Mouse (Mus musculus) large intestine, adult 2 months (tissue): ENCODE results near the gene Nfe2l1. TPM values are rescaled to one million over a fixed set of nuclear protein-coding genes. Genes with fewer than 3 reads are reported as not detected.

Experiments used
- polyA plus RNA-seq: library from polyadenylated mRNA; depleted of rRNA; stranded (reverse); fragments of >200 nt; gene quantifications from 2 replicates; pipeline ENCODE4 v1.2.3, GENCODE M21; 2012; rRNA removed

Nfe2l1 gene
- polyA plus RNA-seq, 1 experiment, result 75.5 TPM

Other genes starting within 250 kb of the Nfe2l1 start
- 16.8 and 19.2 TPM in 2 replicates for gene Snx11, start 52.4 kb downstream of the Nfe2l1 start, polyA plus RNA-seq
- 13.1 and 16.7 TPM in 2 replicates for gene Cbx1, start 40.8 kb downstream of the Nfe2l1 start, polyA plus RNA-seq
- 13.4 and 16.9 TPM in 2 replicates for gene Copz2, start 19.9 kb upstream of the Nfe2l1 start, polyA plus RNA-seq
- 39.9 and 42.0 TPM in 2 replicates for gene Cdk5rap3, start 86.5 kb upstream of the Nfe2l1 start, polyA plus RNA-seq
- 194 and 206 TPM in 2 replicates for gene Prr15l, start 98.1 kb upstream of the Nfe2l1 start, polyA plus RNA-seq
- 59.4 and 66.0 TPM in 2 replicates for gene Pnpo, start 114.0 kb upstream of the Nfe2l1 start, polyA plus RNA-seq
- 11.3 and 13.3 TPM in 2 replicates for gene Sp2, start 153.0 kb upstream of the Nfe2l1 start, polyA plus RNA-seq
- 0.12 and 0.22 TPM in 2 replicates for gene Sp6, start 183.4 kb upstream of the Nfe2l1 start, polyA plus RNA-seq
- 32.1 and 38.6 TPM in 2 replicates for gene Scrn2, start 200.0 kb upstream of the Nfe2l1 start, polyA plus RNA-seq
- 0.11 and 0.16 TPM in 2 replicates for gene Lrrc46, start 211.4 kb upstream of the Nfe2l1 start, polyA plus RNA-seq
- 86.8 and 89.4 TPM in 2 replicates for gene Mrpl10, start 211.6 kb upstream of the Nfe2l1 start, polyA plus RNA-seq
- 35.3 and 42.6 TPM in 2 replicates for gene Osbpl7, start 220.7 kb upstream of the Nfe2l1 start, polyA plus RNA-seq